Mouse (Mus musculus) bone marrow macrophage, adult 2 months (primary cell): ENCODE results near the gene Abhd8.

Experiments used
- CTCF ChIP-seq: IDR thresholded peaks from 2 replicates; pipeline ENCODE4 v1.5.1; 2012; ENCODE audit warnings: low read depth, mild to moderate bottlenecking, low read length, moderate library complexity
- POLR2A ChIP-seq: IDR thresholded peaks from 2 replicates; pipeline ENCODE4 v1.6.1; 2012; ENCODE audit warnings: mild to moderate bottlenecking, low read depth, low read length, borderline replicate concordance

GRCm38 (mm10) chr8:71474785-71475701, 11.6 kb upstream of the Abhd8 start:
- TF ChIP-seq POLR2A: no peak
- no peak for TF ChIP-seq CTCF
